Mouse (Mus musculus) midbrain, postnatal 0 days (tissue): Measurements from ENCODE around the gene Tekt5. TPM values are rescaled to one million over a fixed set of nuclear protein-coding genes. Genes with fewer than 3 reads are reported as not detected.

ENCODE experiments used
- ATAC-seq: fragments of 200-750 bp; cut with Nextera tagmentation; 2 replicates; pipeline ENCODE4 v1.8.0; 2017; ENCODE audit warnings: moderate number of reproducible peaks, mild to moderate bottlenecking, moderate TSS enrichment, moderate library complexity; ENCODE audit not compliant: low FRiP score
- DNase-seq: peaks from one replicate; pipeline ENCODE4 v3.0.0-alpha.2; 2015; ENCODE audit warnings: low spot score
- H3K27ac ChIP-seq: fragments of 300-500 bp; sonication (generic); 2 replicates; pipeline ENCODE4 v1.5.1; 2014; ENCODE audit warnings: low read depth, mild to moderate bottlenecking, low read length, mixed read lengths
- H3K27me3 ChIP-seq: fragments of 300-500 bp; sonication (generic); 2 replicates; pipeline ENCODE4 v1.6.1; 2014; ENCODE audit warnings: low read length, control low read depth, mixed read lengths; ENCODE audit not compliant: insufficient read depth
- H3K36me3 ChIP-seq: fragments of 300-500 bp; sonication (generic); 2 replicates; pipeline ENCODE4 v1.6.1; 2014; ENCODE audit warnings: low read length, control low read depth, mixed read lengths; ENCODE audit not compliant: insufficient read depth
- H3K4me1 ChIP-seq: fragments of 300-500 bp; sonication (generic); 2 replicates; pipeline ENCODE4 v1.6.1; 2014; ENCODE audit warnings: mild to moderate bottlenecking, control low read depth, antibody characterized with exemption, low read length, mixed read lengths; ENCODE audit not compliant: insufficient read depth
- H3K4me2 ChIP-seq: fragments of 300-500 bp; sonication (generic); 2 replicates; pipeline ENCODE4 v1.6.1; 2014; ENCODE audit warnings: low read depth, mild to moderate bottlenecking, low read length, mixed read lengths; ENCODE audit not compliant: poor library complexity, severe bottlenecking
- H3K4me3 ChIP-seq: fragments of 300-500 bp; sonication (generic); 2 replicates; pipeline ENCODE4 v1.5.1; 2014; ENCODE audit warnings: low read depth, mild to moderate bottlenecking, low read length, moderate library complexity
- H3K9ac ChIP-seq: fragments of 300-500 bp; sonication (generic); replicated peaks from 2 replicates; pipeline ENCODE4 v1.6.1; 2014; ENCODE audit warnings: mild to moderate bottlenecking, low read length, moderate library complexity, mixed read lengths; ENCODE audit not compliant: poor library complexity, severe bottlenecking
- H3K9me3 ChIP-seq: fragments of 300-500 bp; sonication (generic); 2 replicates; pipeline ENCODE4 v1.6.1; 2016; ENCODE audit warnings: low read length, control low read depth
- CTCF ChIP-seq: IDR thresholded peaks from 2 replicates; pipeline ENCODE4 v1.5.1; 2016; ENCODE audit warnings: antibody characterized with exemption, mild to moderate bottlenecking
- WGBS: fragments of 180-500 bp; shearing (Covaris S2); extraction: QIAGEN DNeasy Blood & Tissue Kit; methylation state at CpG from one replicate; pipeline ENCODE4 v1.1.7; 2014; 5-methylcytosine and 5-hydroxymethylcytosine counted together
- polyA plus RNA-seq: library from polyadenylated mRNA; unstranded; fragments of >200 nt; fragmentation: Nextera tagmentation; extraction: Ambion mirVana; gene quantifications from 2 replicates; pipeline ENCODE4 v1.2.1, GENCODE M21; 2015
- total RNA-seq: library from RNA; depleted of rRNA; stranded (reverse); fragments of >200 nt; gene quantifications from 2 replicates; pipeline ENCODE4 v1.2.3, GENCODE M21; 2014

The Tekt5 gene
- total and polyA plus RNA-seq, 2 experiments from 2014 or later: 11.2 to 29.3 TPM

- no peaks in the 10 kb centered on the region for H3K4me1 ChIP-seq
- H3K9ac ChIP-seq: no peak overlapping the region
- H3K27me3 ChIP-seq: no peaks in the 10 kb centered on the region
- no peak for TF ChIP-seq CTCF
- no peaks in the 10 kb centered on the region for H3K36me3 ChIP-seq
- no peaks in the 10 kb centered on the region for H3K9me3 ChIP-seq
- peak overlapping the region; percentile 40 for H3K4me2 ChIP-seq
- H3K4me3 ChIP-seq: peak overlapping the region; percentile 8; the same call in 1 of the 2 replicates
- WGBS: 21% methylated on average over 13 of the region's 13 CpGs
- H3K27ac ChIP-seq: no peak overlapping the region
- DNase-seq (peak; percentile 75), ATAC-seq (peak; percentile 65; the same call in 1 of the 2 replicates)
These were observed 20.9 kb downstream of the Tekt5 start for GRCm38 (mm10) chr16:10374254-10375011.

GRCm38 (mm10) chr16:10372372-10372771 lies 22.9 kb downstream of the Tekt5 start:
- Histone ChIP-seq H3K4me2 (no peak overlapping the region), H3K36me3 (no peaks in the 10 kb centered on the region), H3K4me1 (no peaks in the 10 kb centered on the region), H3K4me3 (no peak overlapping the region), H3K9me3 (no peaks in the 10 kb centered on the region), H3K27me3 (no peaks in the 10 kb centered on the region), H3K9ac (no peak overlapping the region), H3K27ac (no peak overlapping the region)
- no peak for ATAC-seq
- 79% methylated on average over 4 of the region's 4 CpGs for WGBS
- no peak for TF ChIP-seq CTCF
- no peak for DNase-seq

DNA sequence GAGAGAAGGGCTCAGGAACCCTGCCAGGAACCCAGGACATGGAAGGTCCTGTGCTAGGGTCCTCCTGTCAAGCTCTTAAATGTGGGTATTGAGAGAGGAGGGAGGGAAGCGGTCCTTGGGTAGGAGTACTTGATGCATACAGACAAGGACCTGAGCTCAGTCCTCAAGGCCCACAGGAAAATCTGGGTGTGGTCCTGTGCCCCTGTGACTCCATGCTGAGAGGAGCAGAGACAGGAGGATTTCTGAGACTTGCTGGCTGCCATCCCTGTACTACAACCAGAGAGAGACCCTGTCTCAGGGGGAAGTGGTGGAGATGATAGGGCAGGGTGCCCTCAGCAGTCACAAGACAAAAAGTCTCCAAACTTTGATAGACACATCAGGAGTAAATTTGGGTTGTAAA lies 25.3 kb downstream of the Tekt5 start:
- H3K4me3 ChIP-seq: no peak overlapping the region
- no peaks in the 10 kb centered on the region for H3K36me3 ChIP-seq
- WGBS: 69% methylated on average over 1 of the region's 1 CpGs
- no peak overlapping the region for H3K27ac ChIP-seq
- no peaks in the 10 kb centered on the region for H3K9me3 ChIP-seq
- no peaks in the 10 kb centered on the region for H3K4me1 ChIP-seq
- no peak for TF ChIP-seq CTCF
- DNase-seq (no peak), ATAC-seq (no peak; the same call in 1 of the 2 replicates)
- H3K27me3 ChIP-seq: no peaks in the 10 kb centered on the region
- H3K9ac ChIP-seq: no peak overlapping the region
- no peak overlapping the region for H3K4me2 ChIP-seq

DNA sequence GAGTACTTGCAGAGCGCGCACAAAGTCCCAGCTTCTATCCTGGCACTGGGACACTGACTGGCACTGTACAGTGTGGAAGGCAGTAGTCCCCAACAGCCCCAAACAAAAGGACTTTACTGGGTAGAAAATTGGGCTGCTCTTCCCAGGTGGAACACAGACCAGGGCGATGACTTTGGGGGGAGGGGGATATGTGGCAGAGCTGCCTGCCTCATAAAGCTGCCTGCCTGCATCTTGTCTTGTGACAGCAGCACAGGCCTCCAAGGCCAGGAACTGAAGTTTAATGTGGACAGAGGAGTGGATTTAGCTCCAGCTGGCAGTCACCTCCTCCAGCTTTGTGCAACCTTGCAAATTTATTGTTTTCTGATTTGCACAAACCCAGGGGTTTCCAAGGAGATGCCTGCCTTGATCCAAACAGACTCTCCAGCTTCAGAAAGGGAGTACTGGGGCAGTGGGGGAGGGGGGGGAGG lies 25.8 kb downstream of the Tekt5 start:
- no peaks in the 10 kb centered on the region for H3K4me1 ChIP-seq
- H3K4me3 ChIP-seq: no peak overlapping the region
- no peaks in the 10 kb centered on the region for H3K9me3 ChIP-seq
- H3K36me3 ChIP-seq: no peaks in the 10 kb centered on the region
- H3K4me2 ChIP-seq: no peak overlapping the region
- ATAC-seq (peak; percentile 71), DNase-seq (peak; percentile 75)
- WGBS: 59% methylated on average over 3 of the region's 3 CpGs
- H3K27me3 ChIP-seq: no peaks in the 10 kb centered on the region
- H3K9ac ChIP-seq: no peak overlapping the region
- peak overlapping the region; percentile 26; the same call in 1 of the 2 replicates for H3K27ac ChIP-seq
- TF ChIP-seq CTCF: no peak

DNA sequence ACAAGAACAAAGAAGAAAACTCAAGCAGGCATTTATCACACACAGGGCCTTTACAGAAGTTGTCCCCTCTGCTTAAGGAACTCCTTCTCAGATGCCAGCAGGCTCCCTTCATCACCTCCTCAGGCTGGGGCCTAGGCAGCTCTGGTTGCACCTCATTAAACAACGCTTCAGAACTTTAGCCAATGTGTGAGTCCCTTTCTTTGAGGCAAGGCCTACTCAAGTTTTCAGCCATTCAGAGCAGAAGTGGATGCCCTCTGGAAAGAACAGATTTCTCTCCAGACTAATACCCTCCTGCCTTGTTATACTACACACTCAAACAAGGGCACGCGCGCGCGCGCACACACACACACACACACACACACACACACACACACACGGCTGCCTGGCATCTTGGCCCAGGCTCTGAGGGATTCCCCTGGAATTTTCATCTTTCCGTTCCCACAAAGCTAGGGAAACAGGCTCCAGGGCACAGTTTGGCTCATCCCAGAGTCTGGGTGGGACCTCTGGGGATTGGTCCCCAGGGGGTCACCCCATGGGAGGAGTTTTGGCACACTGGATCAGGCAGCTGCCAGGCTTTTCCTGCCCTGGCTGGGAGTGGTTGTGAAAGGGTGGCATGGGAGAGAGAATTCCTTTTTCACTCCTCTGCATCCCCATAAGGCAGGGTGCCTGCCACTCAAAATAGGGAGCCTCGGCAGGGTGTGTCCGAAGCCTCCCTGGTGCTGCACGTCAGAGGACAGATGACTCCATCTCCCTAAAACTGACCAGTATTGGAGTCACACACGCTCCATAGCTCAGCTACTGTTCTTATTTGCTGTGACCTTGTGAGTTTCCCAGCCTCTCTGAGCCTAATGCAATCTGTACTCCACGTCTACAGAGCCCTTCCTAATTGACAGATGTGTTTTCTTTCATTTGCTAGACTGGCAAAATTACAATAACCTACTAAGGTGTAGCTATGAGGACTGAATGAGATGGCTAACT lies 28.8 kb downstream of the Tekt5 start:
- Histone ChIP-seq H3K27ac (0 out of 2 replicates have a peak overlapping the region, but pooled peaks have one; percentile 32), H3K4me3 (no peak overlapping the region), H3K36me3 (no peaks in the 10 kb centered on the region), H3K4me1 (no peaks in the 10 kb centered on the region), H3K9me3 (no peaks in the 10 kb centered on the region), H3K27me3 (no peaks in the 10 kb centered on the region), H3K4me2 (no peak overlapping the region), H3K9ac (no peak overlapping the region)
- WGBS: 67% methylated on average over 14 of the region's 14 CpGs
- DNase-seq: peak; percentile 73
- TF ChIP-seq CTCF: no peak
- ATAC-seq: peak; percentile 76
